Mouse (Mus musculus) gastrocnemius, postnatal 4 days (tissue): ENCODE measurements around the gene Tor1aip2. TPM values are rescaled to one million over a fixed set of nuclear protein-coding genes. Genes with fewer than 3 reads are reported as not detected.
"Not testable (repeated sequence)": the region's sequence is repeated elsewhere in the genome, so short reads cannot be mapped to it uniquely, and the experiment has no call there.

Source experiments
- DNase-seq, 2 experiments: peaks; one replicate each; pipeline ENCODE4 v3.0.0; 2021 to 2022; ENCODE audit warnings: low spot score in 2 of 2, mixed read lengths in 2 of 2
- long read RNA-seq, 2 experiments: library from polyadenylated mRNA; stranded (forward); transcript quantifications; one replicate each; pipeline ENCODE4 v2.0.0; 2021
- total RNA-seq, 2 experiments: library from RNA; stranded (reverse); gene quantifications; 2 replicates each; pipeline ENCODE4 v1.2.3; 2021

Gene Tor1aip2
- total RNA-seq, result 10 to 100 TPM; 86.3 to 87.9 TPM
- long read RNA-seq, experiment 1, transcript Tor1aip2-203 (3 exons, 2,589 nt), result major isoform, 12 of 47 reads
- long read RNA-seq, experiment 1, partial matches to known transcripts, result 13 of 47 reads
- long read RNA-seq, experiment 1, other reads (novel, unspliced or antisense), result 13 of 47 reads
- long read RNA-seq, experiment 2, transcript Tor1aip2-202 (2 exons, 2,529 nt), result minor isoform, 10 of 60 reads
- long read RNA-seq, experiment 2, transcript Tor1aip2-204 (3 exons, 2,491 nt), result minor isoform, 6 of 60 reads
- long read RNA-seq, experiment 2, transcript Tor1aip2-203 (3 exons, 2,589 nt), result major isoform, 11 of 60 reads
- long read RNA-seq, experiment 2, partial matches to known transcripts, result 7 of 60 reads
- long read RNA-seq, experiment 2, other reads (novel, unspliced or antisense), result 26 of 60 reads

DNA sequence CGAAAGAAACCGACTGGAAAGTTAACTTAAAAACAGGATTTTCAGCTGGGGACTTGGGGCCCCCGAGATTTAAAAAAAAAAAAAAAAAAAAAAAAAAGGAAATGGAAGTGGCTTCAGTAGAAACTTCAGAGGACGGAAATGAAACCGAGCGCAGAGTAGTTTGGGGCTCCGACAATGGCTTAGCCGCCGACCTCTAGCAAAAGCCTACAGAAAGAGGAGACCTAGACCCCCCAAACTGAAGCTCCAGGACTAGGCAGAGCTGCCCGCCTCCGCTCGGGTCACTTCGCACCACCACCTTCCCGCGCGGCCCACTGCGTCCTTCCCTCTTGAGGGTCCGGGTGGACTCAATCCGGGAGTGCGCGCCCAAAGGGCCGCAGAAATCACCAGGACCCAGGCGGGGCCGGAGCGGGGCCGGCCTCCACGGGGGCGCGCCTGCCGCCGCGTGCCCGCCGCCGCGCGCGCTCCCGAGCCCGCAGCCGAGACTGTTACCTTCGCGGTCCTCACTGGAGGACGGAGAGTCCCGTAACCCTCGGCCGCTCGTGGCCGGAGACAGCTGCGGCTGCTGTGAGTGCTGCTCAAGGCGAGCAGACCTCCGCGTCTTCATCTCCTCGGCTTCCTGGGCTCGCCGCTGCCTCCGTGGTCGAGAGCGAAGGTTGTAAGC lies at the start of gene Tor1aip2:
Tor1aip2 (plus strand) TSS at position 135 of the 661 bp plus-strand sequence.
- DNase-seq, result peak; percentile 66 to 81

DNA sequence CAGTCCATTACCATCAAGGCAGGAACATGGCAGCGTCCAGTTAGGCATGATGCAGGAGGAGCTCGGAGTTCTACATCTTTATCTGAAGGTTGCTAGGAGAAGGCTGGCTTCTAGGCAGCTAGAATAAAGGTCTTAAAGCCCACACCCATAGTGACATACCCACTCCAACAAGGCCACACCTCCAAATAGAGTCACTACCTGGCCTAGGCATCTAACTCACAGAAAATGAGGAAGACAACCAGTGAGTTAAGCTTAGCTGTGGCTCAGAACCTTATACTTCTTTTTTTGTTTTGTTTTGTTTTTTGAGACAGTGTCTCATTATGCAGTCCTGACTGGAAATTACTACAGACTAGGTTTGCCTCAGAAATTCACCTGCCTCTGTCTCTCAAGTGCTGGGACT lies 47.6 kb upstream of the Tor1aip2 start:
- no peak for DNase-seq

DNA sequence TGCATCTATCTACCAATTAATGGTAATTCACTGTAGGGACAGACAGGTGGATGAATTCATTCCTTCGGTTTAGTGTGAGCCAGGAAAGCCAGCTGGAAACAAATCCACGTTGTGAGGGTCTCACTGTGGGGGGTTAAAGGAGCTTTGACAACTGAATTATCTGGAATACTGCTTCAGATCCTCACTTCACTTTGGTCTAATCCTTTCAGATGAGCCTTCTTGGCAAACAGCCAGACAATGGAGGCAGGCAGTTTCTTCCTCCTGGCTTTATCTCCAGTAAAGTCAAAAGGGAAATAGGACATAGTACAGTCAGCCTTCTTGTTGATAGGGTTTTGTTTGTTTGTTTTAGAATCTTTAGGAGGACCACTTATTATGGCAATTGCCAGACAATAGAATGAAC lies 45.8 kb upstream of the Tor1aip2 start:
- no peak for DNase-seq

DNA sequence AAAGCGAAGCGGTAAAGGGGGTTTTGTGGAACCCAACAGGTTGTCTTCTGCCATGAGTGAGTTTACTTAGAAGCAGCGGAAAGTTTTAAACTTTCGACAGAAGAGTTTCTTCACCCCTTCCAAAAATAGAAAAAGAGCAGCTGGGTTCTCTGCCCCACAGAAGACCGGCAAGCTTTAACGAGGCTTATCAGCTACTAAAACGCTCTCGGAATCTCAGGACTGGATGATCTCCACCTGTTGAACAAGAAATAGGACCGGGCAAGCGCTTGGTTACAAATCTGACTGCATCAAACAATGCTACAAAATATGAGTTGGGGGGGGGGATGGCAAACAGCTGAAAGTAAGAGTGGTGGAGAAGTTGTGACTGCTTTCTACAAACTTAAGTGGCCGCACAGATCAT lies 44.8 kb upstream of the Tor1aip2 start:
- DNase-seq, result no peak

DNA sequence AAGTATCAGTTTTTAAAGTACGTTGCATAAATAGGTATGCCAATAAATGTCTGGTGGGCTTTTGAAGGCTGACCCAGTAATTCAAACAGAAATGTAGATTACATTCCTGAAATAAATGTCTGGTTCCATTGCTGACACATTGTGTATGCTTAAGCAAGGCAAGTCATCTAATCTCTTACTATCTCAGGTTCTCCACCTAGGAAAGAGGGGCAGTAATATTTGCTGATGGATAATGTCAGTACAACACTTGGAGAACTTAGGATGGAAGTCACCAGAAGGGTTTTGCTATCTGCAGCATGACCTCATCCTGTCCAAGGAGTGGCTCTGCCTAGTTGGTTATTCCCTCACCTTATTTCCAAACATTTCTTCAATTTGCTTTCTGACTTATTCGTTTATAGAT lies 40.7 kb upstream of the Tor1aip2 start:
- DNase-seq, result no peak

DNA sequence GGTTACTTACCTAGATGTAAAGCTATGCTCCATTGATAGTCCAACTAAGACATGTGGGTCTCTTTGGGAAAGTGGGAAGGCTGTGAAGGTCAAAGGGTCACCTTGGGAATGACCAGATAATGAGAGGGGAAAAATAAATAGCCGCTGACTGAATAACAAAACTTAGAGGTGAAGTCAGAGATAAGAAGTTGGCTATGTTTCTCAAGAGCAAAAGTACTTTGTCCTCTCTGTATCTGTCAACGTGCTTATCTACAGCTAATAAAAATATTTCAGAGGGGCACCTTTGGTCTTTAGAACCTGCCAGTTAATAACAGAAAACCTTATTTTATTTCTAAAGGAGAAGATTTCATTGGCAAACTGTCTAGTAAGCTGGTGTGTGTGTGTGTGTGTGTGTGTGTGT lies 39.6 kb upstream of the Tor1aip2 start:
- no peak for DNase-seq

DNA sequence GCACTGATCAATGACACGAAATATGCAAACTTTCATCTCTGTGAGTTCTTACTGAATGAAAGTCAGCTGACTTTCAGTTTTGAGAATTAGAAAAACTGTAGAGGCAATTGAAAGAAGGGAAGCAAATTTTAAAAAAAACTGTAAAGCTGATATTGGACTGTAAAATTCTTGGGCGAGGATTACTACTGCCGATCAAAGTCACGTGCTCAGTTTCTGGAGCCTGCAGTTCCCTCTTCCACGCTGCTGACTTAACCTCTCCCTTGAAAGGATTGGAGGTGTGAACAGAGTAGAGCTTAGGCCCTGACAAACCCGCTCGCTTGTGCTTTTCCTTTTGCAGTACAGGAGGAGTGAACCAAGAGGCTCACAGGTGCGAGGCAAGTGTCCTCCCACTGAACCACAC lies 32.8 kb upstream of the Tor1aip2 start:
- DNase-seq, result no peak

DNA sequence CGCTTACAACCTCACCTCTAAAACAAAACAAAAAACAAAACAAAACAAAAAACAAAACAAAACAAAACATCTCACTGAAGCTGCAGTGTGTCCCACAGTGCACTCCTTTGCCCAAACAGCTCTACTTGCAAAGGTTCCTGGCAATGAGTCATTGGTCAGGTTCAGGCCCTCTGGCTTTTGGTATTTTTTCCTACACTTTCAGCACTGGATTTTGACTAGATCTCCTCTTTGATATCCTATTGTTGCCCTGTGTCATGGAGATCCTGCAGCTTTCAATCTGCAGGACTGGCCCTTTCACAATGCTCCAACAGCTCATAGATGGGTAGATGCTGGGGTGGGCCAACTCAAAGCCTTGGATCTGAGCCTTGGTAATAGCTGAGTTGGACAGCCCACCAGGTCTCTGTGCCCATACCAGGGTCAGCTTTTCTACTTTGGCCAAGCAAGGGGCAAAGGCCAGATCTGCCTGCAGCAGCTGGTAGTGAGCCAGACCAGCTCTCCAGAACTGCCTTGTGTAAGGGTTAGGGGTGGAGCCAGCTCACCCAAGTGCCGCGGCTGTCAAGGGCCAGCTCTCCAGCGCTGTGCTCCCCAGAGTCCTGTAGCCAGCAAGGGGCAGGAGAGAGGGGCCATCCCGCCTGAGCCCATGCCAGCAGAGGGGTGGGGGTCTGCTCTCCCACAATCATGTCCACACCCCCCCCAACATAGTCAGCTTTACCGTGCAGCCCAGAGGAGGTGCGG lies 31.8 kb upstream of the Tor1aip2 start:
- peak in 1 of 2 experiments; percentile 21 for DNase-seq

DNA sequence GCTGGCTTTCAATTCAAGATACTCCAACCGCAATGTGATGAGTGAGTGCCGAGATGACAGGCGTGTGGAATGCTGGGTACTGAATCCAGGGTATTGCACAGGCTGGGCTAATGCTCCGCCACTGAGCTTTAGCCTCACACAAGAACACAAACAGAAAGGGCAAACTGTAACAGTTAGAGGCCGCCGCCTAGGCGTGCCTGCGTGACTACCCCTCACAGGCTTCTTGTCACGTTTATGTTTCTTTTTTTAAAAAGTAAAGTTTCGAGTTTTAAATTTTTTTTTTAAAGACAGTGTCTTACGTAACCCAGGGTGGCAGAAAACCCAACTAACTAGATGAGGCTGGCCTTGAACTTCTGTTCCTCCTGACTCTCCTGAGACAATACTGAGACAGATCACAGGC lies 29.3 kb upstream of the Tor1aip2 start:
- no peak for DNase-seq

DNA sequence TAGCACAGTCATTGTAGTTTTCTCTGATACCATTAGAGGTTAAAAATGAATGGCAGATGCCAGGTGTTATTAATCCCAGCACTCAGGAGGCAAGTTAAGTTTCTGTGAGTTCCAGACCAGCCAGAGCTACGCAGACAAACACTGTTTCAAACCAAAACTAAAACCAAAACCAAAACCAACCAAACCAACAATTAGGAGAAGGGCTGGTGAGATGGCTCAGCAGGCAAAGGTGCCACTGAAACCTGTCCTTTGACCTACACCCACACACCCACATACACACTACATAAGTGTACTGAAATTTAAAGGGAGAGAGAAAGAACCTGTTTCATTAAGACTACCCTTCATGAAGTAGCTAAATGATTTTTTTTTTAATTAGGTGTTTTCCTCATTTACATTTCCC lies 26.2 kb upstream of the Tor1aip2 start:
- no peak for DNase-seq

DNA sequence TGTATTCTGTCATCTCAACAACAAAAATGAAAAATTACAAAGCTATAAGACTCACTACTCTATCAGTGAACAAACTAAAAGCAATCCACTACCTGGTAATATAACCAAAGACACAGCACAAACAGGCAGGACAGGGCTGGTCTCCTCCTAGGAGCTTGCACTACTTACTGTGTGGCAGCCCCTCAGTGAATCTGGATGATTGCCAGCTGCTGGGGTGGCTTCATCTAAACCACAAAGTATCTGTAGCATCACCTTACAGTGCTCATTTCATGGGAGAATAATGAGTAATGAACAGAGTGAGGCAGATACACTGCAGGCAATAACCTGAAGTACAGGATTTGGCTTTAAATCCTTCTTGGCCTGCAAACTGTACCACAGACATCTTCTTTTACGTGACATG lies 15.4 kb upstream of the Tor1aip2 start:
- no peak for DNase-seq

DNA sequence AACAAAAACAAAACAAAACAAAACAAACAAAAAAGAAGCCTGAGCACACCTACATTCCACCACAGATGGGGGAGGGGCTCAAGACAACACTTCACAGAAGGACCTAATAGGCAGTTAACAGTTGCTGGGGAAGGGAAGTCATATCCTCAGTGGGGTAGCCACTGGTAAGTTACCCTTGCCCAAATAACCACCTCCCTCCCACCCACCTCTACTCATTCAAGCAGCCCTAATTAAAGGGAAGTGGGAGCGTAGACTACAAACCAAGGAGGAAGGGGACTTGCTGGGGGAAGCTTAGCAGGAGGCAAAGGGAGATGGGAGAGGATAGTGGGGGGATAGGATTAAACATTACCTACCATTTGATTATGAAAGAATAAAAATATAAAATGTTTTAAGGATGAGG lies 14.8 kb upstream of the Tor1aip2 start:
- no peak for DNase-seq

DNA sequence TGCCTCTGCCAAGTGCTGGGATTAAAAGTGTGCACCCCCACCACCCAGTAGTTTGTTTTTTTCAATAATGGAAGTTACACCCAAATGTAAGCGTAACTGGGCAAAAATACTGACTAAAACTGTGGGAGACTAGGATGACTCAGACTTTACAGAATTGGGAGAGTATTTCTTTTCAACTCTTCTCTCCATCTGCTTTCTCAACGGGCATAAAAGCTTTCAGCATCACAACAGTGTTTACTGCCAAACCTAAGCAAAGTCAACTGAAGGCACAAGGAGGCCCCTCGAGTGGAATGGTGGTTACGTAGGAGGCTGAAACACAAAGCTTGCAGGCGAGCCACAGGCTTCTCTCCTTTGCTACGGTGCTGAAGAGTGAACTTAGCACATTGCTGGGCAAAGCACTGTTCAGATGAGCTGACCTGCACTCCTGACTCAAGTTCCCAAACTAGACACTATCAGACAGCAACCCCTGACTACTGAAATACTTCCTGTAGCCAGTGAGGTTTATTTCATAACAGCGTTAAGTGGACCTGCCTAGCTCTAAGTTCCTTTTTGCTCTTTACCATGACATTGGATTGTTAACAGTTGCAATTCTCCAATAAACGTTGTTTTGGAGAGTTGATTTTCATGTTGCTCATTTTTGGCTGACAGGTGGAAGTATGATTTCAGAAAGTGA lies 10.2 kb upstream of the Tor1aip2 start:
- DNase-seq, result no peak

DNA sequence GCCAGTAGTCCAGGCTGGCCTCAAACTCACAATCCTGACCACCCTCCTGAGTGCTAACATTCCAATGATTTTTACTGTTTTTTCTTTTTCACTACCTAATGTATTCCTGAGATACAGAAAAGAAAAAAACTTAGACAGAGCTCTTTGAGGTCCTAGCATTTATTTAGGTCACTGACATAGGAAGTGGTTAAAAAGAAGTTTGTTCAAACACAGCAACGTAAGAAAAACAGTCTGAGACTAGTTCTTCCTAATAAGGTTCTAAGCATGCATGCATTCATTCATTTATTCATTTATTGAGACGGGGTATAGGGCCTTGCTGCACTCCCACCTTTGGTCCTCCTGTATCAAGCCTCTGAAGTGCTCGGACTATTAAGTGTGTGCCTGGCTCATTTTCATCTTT lies 7.4 kb upstream of the Tor1aip2 start:
- DNase-seq, result no peak

DNA sequence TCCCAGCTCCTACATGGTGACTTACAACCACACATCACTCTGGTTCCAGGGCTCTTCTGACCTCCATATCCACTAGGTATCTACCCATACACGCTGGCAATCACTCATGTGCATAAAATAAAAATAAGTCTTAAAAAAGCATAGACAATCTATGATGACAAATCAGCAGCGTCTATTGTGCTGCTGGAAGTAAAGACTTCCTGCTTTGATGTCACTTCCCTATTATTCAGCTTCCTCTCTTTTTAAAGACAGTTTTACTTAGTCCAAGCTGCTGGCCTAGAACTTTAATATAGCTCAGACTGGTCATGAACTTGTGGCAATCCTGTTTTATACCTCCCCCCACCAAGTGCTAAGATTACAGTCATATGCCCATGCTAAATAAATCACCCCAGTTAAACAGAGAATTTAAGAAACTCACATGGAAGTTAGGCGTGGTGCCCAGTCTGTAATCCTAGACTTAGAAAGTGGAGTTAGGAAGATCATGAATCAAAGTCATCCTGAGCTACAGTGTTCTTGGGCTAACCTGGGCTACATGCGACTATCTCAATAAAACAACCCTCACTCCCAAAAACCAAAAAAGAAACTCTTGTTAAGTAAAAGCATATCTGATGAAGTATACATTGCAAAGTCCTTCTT lies 6.7 kb upstream of the Tor1aip2 start:
- no peak for DNase-seq

DNA sequence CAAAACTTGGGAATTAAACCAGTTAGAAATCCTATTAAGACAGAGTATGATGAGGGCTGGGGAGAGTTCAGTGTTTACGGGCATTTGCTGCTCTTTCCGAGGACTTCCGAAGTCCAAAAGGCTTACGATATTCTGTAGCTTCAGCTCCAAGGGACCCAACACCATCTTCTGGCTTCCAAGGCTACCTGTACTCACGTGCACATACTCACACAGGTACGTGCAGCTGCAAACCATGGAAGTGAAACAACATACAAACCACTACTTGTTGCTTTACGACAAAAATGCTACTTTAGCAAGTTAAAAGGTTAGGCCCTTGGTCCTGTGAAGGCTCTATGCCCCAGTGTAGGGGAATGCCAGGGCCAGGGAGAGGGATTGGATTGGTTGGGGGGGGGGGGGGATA lies 1.3 kb upstream of the Tor1aip2 start:
- no peak for DNase-seq

DNA sequence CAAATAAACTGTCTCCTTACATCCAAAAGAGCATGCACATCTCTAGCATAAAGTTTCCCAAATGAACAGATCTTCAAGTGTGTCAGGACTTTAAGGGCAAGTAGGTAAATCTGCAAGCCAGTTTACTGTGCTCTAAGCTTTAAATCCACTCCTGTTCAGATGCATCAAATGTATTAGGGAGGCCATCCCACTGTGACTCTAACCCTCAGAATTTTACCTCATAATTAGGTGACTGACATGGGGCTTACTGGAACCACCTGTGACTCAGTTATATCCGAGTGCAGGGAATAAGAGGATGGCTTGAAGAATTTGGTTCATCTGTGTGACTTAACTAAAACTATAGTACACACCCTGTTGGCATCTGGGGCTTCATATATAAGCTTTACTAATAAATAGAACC lies 542 bp upstream of the Tor1aip2 start:
- DNase-seq, result no peak

DNA sequence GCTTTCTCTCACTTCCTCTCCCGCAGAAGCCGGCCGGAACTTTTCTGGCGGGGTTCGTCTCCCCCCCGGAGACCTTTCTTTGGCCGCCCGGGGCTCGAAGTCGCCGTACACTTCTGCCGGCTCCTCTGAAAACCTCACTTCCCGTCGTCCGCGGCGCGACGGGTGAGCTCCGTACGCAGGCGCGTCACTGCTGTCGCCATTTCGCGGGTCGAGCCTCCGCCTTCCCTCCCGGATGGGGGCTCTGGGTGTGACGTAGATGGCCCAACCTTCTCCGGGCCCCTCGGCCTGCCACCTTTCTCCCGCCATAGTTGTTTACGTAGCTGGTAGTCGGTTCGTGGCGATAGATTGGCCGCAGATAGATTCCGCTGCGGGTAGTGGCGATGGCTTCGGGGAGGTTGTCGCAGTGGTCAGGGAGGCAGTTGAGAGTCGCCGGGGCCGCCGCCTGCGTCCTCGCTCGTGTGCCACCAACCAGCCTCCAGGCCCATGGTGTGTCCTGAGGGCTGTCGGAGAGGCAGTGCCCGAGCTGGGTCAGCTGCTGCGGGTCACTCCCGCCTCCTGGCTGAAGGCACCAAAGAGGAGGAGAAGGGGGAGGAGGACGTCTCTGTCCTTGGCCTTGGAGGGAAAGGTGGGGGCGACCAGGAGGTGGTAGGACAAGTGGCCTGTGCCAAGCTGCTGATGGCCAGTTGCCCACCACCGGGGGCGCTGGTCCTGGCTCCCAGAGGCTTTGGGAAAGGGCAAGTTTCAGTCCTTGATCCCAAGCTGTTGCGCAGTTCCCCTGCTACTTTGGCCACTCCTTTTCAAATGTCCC lies 931 bp downstream of the Tor1aip2 start, which contains the start of gene Tor1aip1:
Tor1aip1 (minus strand) TSS at position 551 of the 808 bp plus-strand sequence.
- DNase-seq, result peak; percentile 90 to 95

DNA sequence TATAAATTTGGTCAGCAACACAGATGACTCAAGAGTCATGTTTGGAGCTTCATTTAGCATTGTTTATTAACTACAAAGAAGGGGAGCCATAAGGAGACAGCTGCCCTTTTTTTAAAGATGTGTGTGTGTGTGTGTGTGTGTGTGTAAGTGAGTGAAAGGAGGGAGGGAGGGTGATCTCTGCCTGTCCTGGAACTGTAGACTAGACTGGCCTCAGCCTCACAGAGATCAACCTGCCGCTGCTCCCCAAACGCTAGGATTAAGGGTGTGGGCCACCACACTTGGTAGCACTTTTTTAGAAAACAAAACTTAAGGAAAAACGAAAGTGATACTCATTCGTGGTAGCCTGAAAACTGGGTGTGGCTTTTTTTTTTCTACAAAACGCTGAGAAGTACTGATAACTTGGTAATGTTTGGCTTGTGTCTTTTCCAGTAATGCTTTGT lies 2.0 kb downstream of the Tor1aip2 start:
- no peak for DNase-seq

DNA sequence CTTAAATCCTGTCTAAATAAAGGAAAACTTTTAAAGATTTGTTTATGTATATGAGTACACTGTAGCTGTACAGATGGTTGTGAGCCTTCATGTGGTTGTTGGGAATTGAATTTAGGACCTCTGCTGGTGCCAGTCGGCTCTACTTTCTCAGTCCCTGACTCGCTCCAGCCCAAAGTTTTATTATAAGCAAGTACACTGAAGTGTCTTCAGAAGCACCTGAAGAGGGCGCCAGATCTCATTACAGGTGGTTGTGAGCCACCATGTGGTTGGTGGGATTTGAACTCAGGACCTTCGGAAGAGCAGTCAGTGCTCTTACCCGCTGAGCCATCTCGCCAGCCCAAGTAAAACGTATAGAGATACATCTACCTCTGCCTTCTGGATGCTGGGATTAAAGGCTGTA lies 4.8 kb downstream of the Tor1aip2 start:
- not testable (repeated sequence) for DNase-seq
